Mouse (Mus musculus) liver, postnatal 0 days (tissue): ENCODE data around the gene Cr1l.

Experiments
- CTCF ChIP-seq: sonication (generic); IDR thresholded peaks from 2 replicates; pipeline ENCODE4 v1.5.1; 2016; ENCODE audit warnings: antibody characterized with exemption, low read depth
- EP300 ChIP-seq: IDR thresholded peaks from 2 replicates; pipeline ENCODE4 v1.6.1; 2016; ENCODE audit warnings: antibody characterized with exemption, low read depth, mild to moderate bottlenecking

- TF ChIP-seq CTCF (no peak), EP300 (no peak)
Observed at GRCm38 (mm10) chr1:195164996-195165755, 33.8 kb upstream of the Cr1l start.
